Mouse (Mus musculus) heart, embryonic 12.5 days (tissue): Measurements from ENCODE around the gene Tbx2. TPM values are rescaled to one million over a fixed set of nuclear protein-coding genes. Genes with fewer than 3 reads are reported as not detected.

Experiments used
- ATAC-seq: fragments of 200-750 bp; cut with Nextera tagmentation; 2 replicates; pipeline ENCODE4 v1.8.0; 2017; ENCODE audit warnings: moderate TSS enrichment, moderate library complexity; ENCODE audit not compliant: insufficient number of reproducible peaks, low FRiP score
- H3K27ac ChIP-seq: fragments of 300-500 bp; sonication (generic); 2 replicates; pipeline ENCODE4 v1.5.1; 2016; ENCODE audit warnings: mild to moderate bottlenecking, moderate library complexity; ENCODE audit not compliant: poor library complexity, severe bottlenecking
- H3K27me3 ChIP-seq: fragments of 300-500 bp; sonication (generic); replicated peaks from 2 replicates; pipeline ENCODE4 v1.6.1; 2016; ENCODE audit warnings: mild to moderate bottlenecking, moderate library complexity
- H3K36me3 ChIP-seq: fragments of 300-500 bp; sonication (generic); 2 replicates; pipeline ENCODE4 v1.6.1; 2016; ENCODE audit warnings: mild to moderate bottlenecking, moderate library complexity
- H3K4me1 ChIP-seq: fragments of 300-500 bp; sonication (generic); replicated peaks from 2 replicates; pipeline ENCODE4 v1.6.1; 2016; ENCODE audit warnings: mild to moderate bottlenecking
- H3K4me2 ChIP-seq: fragments of 300-500 bp; sonication (generic); 2 replicates; pipeline ENCODE4 v1.6.1; 2016; ENCODE audit warnings: mild to moderate bottlenecking, moderate library complexity
- H3K4me3 ChIP-seq: fragments of 300-500 bp; sonication (generic); 2 replicates; pipeline ENCODE4 v1.5.1; 2016; ENCODE audit warnings: mild to moderate bottlenecking
- H3K9ac ChIP-seq: fragments of 300-500 bp; sonication (generic); 2 replicates; pipeline ENCODE4 v1.6.1; 2016; ENCODE audit warnings: mild to moderate bottlenecking, moderate library complexity
- H3K9me3 ChIP-seq: fragments of 300-500 bp; sonication (generic); replicated peaks from 2 replicates; pipeline ENCODE4 v1.6.1; 2016; ENCODE audit warnings: mild to moderate bottlenecking, moderate library complexity
- WGBS: fragments of 180-500 bp; shearing (Covaris S2); methylation state at CpG from one replicate; pipeline ENCODE4 v1.1.7; 2016; 5-methylcytosine and 5-hydroxymethylcytosine counted together
- polyA plus RNA-seq: library from polyadenylated mRNA; unstranded; fragments of >200 nt; fragmentation: Nextera tagmentation; extraction: Ambion mirVana; gene quantifications from 2 replicates; pipeline ENCODE4 v1.2.1, GENCODE M21; 2016

Tbx2 gene
- polyA plus RNA-seq, 1 experiment from 2014 or later: 3.2 TPM

GRCm38 (mm10) chr11:85841211-85841681 is 8.9 kb downstream of the Tbx2 start:
- H3K4me1 ChIP-seq: peaks cover 55% of the 10 kb centered on the region
- no peaks in the 10 kb centered on the region for H3K9me3 ChIP-seq
- H3K9ac ChIP-seq: no peak overlapping the region
- no peak for ATAC-seq
- no peak overlapping the region for H3K27ac ChIP-seq
- no peaks in the 10 kb centered on the region for H3K36me3 ChIP-seq
- WGBS: 23% methylated on average over 8 of the region's 8 CpGs
- H3K4me3 ChIP-seq: peak overlapping the region; percentile 38; the same call in 1 of the 2 replicates
- H3K4me2 ChIP-seq: peak overlapping the region; percentile 93
- peaks cover 72% of the 10 kb centered on the region for H3K27me3 ChIP-seq

DNA sequence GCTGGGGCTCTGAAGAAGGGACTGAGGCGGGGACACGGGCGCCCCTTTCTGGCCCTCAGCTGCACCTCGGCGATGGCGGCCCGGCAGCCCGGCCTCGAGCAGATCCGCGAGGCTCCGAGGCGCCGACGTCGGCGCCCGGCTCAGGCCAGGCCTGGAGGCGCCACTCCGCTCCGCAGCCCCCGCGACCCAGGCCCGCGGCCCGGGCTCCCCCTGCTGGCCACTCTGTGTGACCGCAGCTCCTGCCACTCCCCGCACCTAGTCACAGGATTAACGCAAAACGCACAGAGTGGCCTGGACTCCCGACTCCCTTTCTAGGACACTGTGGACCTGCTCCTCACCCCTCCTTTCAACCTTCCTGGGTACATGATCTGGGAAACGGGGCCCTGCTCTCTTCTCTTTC is 9.6 kb downstream of the Tbx2 start:
- peak; percentile 54; the same call in 1 of the 2 replicates for ATAC-seq
- H3K27me3 ChIP-seq: peaks cover 70% of the 10 kb centered on the region
- H3K4me1 ChIP-seq: peaks cover 51% of the 10 kb centered on the region
- H3K27ac ChIP-seq: no peak overlapping the region
- H3K9me3 ChIP-seq: no peaks in the 10 kb centered on the region
- H3K4me3 ChIP-seq: peak overlapping the region; percentile 38
- H3K9ac ChIP-seq: peak overlapping the region; percentile 59
- no peaks in the 10 kb centered on the region for H3K36me3 ChIP-seq
- H3K4me2 ChIP-seq: peak overlapping the region; percentile 93
- under 1% methylated on average over 32 of the region's 32 CpGs for WGBS

- Histone ChIP-seq H3K4me2 (peak overlapping the region; percentile 93), H3K9ac (0 out of 2 replicates have a peak overlapping the region, but pooled peaks have one; percentile 19), H3K9me3 (no peaks in the 10 kb centered on the region), H3K4me3 (peak overlapping the region; percentile 59), H3K27me3 (peaks cover 70% of the 10 kb centered on the region), H3K36me3 (no peaks in the 10 kb centered on the region), H3K27ac (0 out of 2 replicates have a peak overlapping the region, but pooled peaks have one; percentile 3), H3K4me1 (peaks cover 44% of the 10 kb centered on the region)
- WGBS: 8% methylated on average over 24 of the region's 24 CpGs
- no peak for ATAC-seq
These were observed 10.4 kb downstream of the Tbx2 start for GRCm38 (mm10) chr11:85842596-85843346.

GRCm38 (mm10) chr11:85843347-85843692 is 11.0 kb downstream of the Tbx2 start:
- Histone ChIP-seq H3K9ac (peak overlapping the region; percentile 66; the same call in 1 of the 2 replicates), H3K4me2 (peak overlapping the region; percentile 93), H3K4me1 (peaks cover 38% of the 10 kb centered on the region), H3K9me3 (no peaks in the 10 kb centered on the region), H3K4me3 (peak overlapping the region; percentile 59), H3K27me3 (peaks cover 68% of the 10 kb centered on the region), H3K36me3 (no peaks in the 10 kb centered on the region), H3K27ac (no peak overlapping the region)
- ATAC-seq: peak; percentile 13; the same call in 1 of the 2 replicates
- 0% methylated on average over 18 of the region's 18 CpGs for WGBS

- peak overlapping the region; percentile 59 for H3K4me3 ChIP-seq
- H3K9ac ChIP-seq: peak overlapping the region; percentile 66
- H3K9me3 ChIP-seq: no peaks in the 10 kb centered on the region
- H3K27me3 ChIP-seq: peaks cover 63% of the 10 kb centered on the region
- peak; percentile 57 for ATAC-seq
- WGBS: under 1% methylated on average over 54 of the region's 54 CpGs
- H3K27ac ChIP-seq: peak overlapping the region; percentile 28; the same call in 1 of the 2 replicates
- H3K4me2 ChIP-seq: peak overlapping the region; percentile 93
- H3K36me3 ChIP-seq: no peaks in the 10 kb centered on the region
- H3K4me1 ChIP-seq: peaks cover 36% of the 10 kb centered on the region
These were observed 12.0 kb downstream of the Tbx2 start for GRCm38 (mm10) chr11:85844144-85844965.

DNA sequence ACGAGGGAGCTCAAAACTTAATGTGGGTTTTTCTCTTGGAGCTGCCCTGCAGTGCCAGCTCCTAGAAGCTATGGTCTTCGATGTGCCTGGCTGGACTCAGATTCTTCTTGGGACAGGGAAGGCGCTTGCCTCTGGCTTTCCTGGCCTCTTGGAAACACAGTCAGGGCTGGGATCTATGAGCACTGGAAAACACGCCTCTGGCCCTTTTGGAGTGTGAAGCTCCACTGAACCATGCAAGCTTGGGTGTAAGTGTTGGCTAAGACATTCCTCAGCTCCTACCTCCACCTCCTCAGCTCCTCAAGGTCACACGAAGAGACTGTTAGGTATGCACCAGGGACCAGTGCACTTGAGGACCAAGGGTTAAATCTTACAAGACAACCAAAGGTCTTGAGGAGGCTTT is 12.6 kb downstream of the Tbx2 start:
- no peaks in the 10 kb centered on the region for H3K9me3 ChIP-seq
- ATAC-seq: no peak
- peaks cover 60% of the 10 kb centered on the region for H3K27me3 ChIP-seq
- H3K27ac ChIP-seq: no peak overlapping the region
- H3K4me2 ChIP-seq: peak overlapping the region; percentile 93
- WGBS: 28% methylated on average over 5 of the region's 5 CpGs
- peaks cover 34% of the 10 kb centered on the region for H3K4me1 ChIP-seq
- no peaks in the 10 kb centered on the region for H3K36me3 ChIP-seq
- H3K4me3 ChIP-seq: peak overlapping the region; percentile 59
- H3K9ac ChIP-seq: no peak overlapping the region

- H3K9ac ChIP-seq: no peak overlapping the region
- peaks cover 56% of the 10 kb centered on the region for H3K27me3 ChIP-seq
- H3K36me3 ChIP-seq: no peaks in the 10 kb centered on the region
- no peaks in the 10 kb centered on the region for H3K9me3 ChIP-seq
- H3K4me3 ChIP-seq: no peak overlapping the region
- H3K27ac ChIP-seq: no peak overlapping the region
- no peak for ATAC-seq
- peaks cover 24% of the 10 kb centered on the region for H3K4me1 ChIP-seq
- H3K4me2 ChIP-seq: no peak overlapping the region
- 36% methylated on average over 5 of the region's 5 CpGs for WGBS
These were observed 13.6 kb downstream of the Tbx2 start for GRCm38 (mm10) chr11:85845921-85846320.

- Histone ChIP-seq H3K4me3 (no peak overlapping the region), H3K27ac (no peak overlapping the region), H3K4me2 (no peak overlapping the region), H3K9ac (no peak overlapping the region), H3K4me1 (peaks cover 20% of the 10 kb centered on the region), H3K27me3 (peaks cover 52% of the 10 kb centered on the region), H3K36me3 (no peaks in the 10 kb centered on the region), H3K9me3 (no peaks in the 10 kb centered on the region)
- ATAC-seq: no peak
- WGBS: 65% methylated on average over 4 of the region's 4 CpGs
These were observed 14.2 kb downstream of the Tbx2 start for GRCm38 (mm10) chr11:85846509-85846908.

- Histone ChIP-seq H3K4me1 (no peaks in the 10 kb centered on the region), H3K9ac (no peak overlapping the region), H3K36me3 (no peaks in the 10 kb centered on the region), H3K27ac (no peak overlapping the region), H3K4me3 (peak overlapping the region; percentile 34), H3K27me3 (peaks cover 42% of the 10 kb centered on the region), H3K9me3 (no peaks in the 10 kb centered on the region), H3K4me2 (peak overlapping the region; percentile 71)
- 3% methylated on average over 21 of the region's 21 CpGs for WGBS
- ATAC-seq: peak; percentile 52; the same call in 1 of the 2 replicates
These were observed 16.7 kb downstream of the Tbx2 start for GRCm38 (mm10) chr11:85849037-85849436.

GRCm38 (mm10) chr11:85850233-85850632 is 17.9 kb downstream of the Tbx2 start, which contains the start of gene Gm11444:
Gene Gm11444 (minus strand): TSS chr11:85850333.
- peak within 1 kb of the TSS; percentile 71 for H3K4me2 ChIP-seq
- no peak for ATAC-seq
- 75% methylated on average over 6 of the region's 6 CpGs for WGBS

GRCm38 (mm10) chr11:85850758-85851157 is 18.4 kb downstream of the Tbx2 start:
- H3K9me3 ChIP-seq: no peaks in the 10 kb centered on the region
- 37% methylated on average over 6 of the region's 6 CpGs for WGBS

More at GRCm38 (mm10) chr11:85850233-85850632, 17.9 kb downstream of the Tbx2 start, which contains the start of gene Gm11444:
- Histone ChIP-seq H3K9ac (no peak within 1 kb of the TSS), H3K27ac (no peak within 1 kb of the TSS), H3K4me1 (no peaks in the 10 kb centered on the region), H3K9me3 (no peaks in the 10 kb centered on the region), H3K27me3 (peaks cover 37% of the 10 kb centered on the region), H3K4me3 (no peak within 1 kb of the TSS; the same call in 1 of the 2 replicates), H3K36me3 (no peaks in the 10 kb centered on the region)

More at GRCm38 (mm10) chr11:85850758-85851157, 18.4 kb downstream of the Tbx2 start:
- Histone ChIP-seq H3K27me3 (peaks cover 32% of the 10 kb centered on the region), H3K4me2 (no peak overlapping the region), H3K27ac (no peak overlapping the region), H3K36me3 (no peaks in the 10 kb centered on the region), H3K4me3 (no peak overlapping the region), H3K9ac (no peak overlapping the region), H3K4me1 (no peaks in the 10 kb centered on the region)
- no peak for ATAC-seq
